Mouse (Mus musculus) cerebellum, postnatal 36 days (tissue): ENCODE data around the gene Prkg1.

Experiments
- DNase-seq, 2 experiments: peaks; one replicate each; pipeline ENCODE4 v3.0.0; 2021 to 2022; ENCODE audit warnings: mixed read lengths in 2 of 2

Gene Prkg1

DNA sequence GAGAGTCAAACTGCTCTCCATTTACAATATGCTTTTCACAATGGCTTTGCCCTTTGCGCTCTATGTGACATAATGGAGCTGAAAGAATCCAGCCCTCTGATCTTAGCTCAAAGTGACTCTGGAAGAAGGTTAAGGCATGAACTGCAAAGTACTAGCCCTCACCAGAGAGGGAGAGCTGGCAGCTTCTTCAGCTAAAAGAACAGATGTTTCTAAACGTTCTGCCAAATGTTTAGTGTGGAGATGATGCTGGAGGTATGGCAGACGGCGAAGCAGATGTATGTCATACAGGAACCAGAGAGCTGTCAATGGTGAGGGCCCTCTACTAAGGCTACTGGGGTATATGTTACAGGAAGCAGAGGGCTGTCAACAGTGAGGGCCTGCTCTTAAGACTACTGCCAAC lies 148.0 kb downstream of the Prkg1 start:
- no peak for DNase-seq

DNA sequence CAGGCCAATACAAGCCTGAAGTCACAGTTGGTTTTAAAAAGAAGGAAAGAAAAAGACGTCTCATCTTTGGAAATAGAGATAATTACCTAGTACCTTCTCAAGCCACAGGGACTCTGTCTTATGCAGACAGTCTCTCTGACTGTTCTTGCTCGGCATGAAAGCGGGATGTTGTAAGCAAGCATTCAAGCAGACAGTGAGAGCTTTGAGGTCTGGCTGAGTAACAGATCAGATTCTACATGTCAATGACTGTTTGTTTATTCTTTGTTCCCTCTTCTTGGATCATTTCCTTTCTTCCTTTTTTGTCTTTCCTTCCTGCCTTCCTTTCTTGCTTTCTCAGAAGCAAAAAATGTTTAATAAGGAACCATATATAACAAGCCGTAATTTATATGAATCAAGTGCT lies 148.7 kb downstream of the Prkg1 start:
- no peak for DNase-seq

DNA sequence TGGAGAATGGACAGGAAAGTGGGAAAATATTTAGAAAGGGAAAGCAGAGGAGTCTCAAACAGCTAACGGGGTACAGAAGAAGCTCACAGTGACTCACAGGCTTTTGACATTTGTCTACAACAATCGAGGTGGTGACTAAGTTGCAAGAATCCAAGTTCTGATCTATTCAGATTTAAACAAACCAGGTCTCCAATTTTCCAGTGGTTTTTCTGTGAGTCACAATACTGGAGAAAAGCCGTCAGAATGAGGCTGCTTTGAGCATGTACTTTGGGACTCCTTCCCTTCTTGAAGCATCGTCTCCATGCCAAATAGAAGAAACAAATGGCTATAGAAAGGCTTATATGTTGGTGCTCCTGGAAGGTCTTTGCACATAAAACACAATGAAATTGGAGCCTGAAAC lies 151.7 kb downstream of the Prkg1 start:
- no peak for DNase-seq

DNA sequence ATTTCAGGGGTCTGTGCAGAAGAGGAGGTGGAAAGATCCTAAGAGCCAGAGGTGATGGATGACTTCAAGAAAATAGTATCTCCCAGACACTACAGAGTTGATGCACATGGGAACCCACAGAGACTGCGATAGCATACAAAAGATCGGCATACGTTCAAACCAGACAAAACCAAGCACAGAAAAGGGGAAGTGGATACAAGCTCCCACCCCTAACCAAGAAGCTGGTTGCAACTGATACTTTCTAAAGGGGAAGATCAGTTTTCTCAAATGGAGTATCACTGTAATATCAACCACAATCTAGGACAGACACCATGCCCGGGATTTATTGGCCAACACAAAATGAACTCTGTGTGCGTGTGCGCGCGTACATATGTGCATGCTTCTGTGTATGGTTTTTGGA lies 162.3 kb downstream of the Prkg1 start:
- DNase-seq = no peak

DNA sequence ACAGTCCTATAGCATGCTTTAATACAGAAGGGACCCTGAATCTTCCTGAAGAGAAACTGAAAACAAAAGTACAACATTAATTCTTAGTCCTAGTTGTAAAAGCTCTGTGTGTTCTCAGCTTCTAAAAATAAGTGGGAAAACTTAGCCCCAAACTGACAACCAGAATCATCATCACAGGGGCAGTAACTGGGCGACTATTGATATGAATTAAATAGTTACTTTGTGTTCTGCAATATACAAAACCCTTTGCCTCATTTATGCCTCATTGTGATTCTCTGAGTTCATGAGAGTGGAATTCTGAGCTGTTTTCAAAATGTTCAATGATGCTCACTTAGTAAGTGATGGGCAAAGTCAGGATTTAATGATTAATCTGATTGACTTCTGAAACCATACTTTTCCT lies 170.8 kb downstream of the Prkg1 start:
- no peak for DNase-seq

DNA sequence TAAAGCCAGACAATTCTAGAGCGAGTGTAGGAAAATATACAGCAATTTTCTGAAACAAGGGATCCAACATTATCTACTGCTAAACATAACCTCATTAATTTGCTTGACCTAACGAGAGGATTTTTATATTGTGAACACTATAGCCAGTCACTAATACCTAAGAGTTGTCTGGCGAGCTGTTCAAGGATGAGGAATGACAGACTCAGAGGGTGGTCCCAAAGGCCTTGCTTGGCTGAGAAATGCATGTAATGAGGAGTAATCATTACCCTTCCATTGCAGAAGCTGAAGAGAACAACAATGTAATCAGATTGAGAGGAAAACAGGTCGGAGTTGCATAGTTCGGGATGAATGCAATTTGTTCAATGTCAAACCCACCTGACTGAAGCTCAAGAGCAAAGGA lies 174.1 kb downstream of the Prkg1 start:
- no peak for DNase-seq

DNA sequence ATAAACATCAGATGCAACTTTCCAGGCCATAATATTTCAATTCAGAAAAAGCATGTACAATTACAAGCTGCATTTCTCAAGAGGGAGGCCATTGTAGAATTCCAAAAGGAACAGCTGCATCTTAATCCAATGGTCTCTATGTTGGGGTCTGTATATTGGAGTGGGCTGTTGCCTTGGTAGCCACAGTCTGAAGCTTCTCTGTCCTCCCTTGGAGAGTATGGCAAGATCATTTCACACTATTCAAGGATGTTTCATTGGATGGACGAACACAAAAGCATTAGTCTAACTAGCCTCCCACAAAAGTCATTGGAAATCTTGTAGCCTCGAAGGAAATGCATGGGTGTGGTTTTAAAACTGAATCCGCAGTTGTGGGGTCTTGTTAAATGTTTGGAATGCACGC lies 187.7 kb downstream of the Prkg1 start:
- no peak for DNase-seq

DNA sequence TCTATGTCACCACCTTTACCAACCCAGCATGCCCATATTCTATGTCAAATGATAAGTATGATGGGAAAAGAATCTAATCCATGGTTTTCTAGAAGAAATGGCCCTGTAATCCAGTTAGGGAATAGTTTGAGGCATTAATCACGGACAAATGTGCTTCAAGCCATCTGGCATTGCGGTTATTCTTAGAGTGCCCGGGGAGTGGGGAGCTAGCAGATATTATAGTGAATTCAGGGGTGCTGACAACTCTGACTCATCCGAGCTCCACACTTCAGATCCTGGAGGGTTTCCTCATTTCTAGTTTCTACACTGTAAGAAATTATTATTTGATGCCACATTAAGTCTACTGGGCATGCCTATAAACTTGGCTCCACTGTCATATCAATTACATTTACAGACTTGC lies 200.5 kb downstream of the Prkg1 start:
- DNase-seq = no peak

DNA sequence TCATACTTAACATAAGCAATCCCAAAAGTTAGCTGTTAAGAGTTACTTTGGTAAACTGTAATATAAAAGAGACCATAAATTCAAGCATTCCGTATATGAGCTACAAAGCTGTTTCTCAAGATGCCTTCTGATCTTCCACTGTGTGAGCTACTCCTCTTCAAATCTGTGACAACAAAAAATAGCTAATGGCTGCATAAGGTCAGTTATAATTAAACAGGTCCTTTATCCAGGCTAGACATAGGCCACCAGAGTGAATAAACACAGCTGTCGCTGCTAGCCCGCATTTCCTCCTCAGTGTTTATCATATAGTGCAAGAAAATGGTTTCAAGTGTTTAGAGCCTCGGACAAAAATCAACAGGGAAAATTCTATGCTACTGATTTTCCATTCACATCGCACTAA lies 218.8 kb downstream of the Prkg1 start:
- no peak for DNase-seq

DNA sequence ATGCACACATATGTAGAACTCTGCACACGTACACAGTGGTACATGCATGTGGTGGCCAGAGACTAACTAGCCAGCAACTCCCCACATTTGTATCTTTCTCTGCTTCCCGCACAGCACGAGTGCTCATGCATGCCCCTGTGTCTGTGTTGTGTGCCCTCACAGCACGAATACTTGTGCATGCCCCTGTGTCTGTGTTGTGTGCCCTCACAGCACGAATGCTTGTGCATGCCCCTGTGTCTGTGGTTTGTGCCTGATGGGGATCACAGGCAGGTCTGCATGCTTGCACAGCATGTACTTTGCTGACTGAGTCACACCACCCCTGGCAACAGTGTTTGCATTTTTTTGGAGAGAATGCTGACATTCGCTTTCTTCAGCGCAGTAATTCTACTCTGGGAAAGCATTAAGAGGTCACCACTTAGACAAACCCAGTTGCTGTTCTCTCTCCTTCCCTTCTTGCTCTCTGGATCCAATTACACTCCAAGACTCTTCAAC lies 233.5 kb downstream of the Prkg1 start:
- DNase-seq = no peak

DNA sequence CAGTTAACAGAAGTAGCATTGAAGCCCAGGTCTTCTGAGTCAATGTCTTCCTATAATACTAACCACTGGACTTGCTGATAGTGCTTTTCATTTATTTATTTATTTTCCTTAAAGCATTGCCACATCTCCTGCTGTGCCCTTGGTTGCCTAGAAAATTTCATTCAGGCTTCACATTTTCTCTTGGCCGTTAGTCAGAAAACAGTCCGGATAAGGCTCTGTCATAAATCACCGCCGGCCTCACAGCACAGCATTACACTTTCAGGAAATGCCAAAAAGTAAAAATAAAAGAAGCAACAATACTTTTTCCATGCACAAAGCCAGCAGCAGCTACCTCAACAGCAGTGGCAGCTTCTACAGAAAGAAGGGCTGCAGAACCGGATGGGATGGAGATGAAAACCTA lies 234.2 kb downstream of the Prkg1 start:
- no peak for DNase-seq

DNA sequence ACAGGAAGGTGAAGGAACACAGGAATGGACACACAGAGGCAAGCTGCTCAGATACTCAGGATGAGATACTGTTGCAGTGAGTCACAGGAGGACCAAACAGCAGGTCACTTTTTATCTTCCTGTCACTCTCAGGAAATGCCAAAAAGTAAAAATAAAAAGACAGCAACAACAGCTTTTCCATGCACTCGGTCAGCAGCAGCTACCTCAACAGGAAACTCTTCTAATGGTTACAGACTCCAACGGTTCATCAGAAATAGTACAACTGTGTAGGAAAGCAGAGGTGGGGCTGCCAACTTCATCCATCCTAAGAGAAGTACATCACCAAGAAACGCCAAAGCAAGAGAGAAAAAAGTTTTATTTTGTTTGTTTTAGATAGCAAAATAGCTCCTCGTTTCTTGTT lies 234.9 kb downstream of the Prkg1 start:
- no peak for DNase-seq

DNA sequence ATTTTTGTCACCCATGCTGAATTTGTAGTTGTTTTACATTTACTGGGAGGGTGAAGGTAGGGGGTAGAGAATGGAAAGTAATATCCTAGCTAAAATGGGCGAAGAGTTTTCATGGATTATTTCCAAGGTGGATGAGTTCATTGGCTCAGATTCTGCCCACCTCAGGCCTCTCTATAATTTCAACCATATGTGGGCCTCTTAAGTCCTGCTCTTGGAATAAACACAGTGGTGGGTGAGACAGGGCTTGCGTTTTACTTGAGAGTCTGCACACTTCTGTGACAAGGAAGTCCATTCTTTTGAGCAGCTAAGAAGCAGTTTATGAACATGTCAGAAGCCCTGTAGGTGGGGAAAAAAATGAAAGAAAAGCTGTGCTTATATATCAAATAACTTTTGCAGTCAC lies 250.3 kb downstream of the Prkg1 start:
- no peak for DNase-seq

DNA sequence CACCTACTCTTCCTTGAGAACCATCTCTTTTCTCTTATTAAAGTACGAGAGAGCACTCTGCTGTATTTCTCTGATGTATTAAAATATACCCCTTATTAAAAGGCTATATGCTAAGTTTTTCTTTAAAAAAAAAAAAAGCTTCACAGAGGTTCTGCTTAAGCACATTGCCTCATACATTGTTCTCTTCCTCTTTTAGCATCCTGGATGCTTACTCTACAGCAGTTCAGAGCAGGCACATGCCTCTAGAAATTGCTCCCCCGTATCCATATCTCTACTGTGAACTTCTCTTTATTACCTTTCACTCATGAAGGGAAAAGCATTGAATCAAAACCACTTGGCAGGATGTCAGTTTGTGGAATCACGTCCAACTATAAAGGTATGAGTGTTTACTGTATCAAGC lies 257.0 kb downstream of the Prkg1 start:
- no peak for DNase-seq

DNA sequence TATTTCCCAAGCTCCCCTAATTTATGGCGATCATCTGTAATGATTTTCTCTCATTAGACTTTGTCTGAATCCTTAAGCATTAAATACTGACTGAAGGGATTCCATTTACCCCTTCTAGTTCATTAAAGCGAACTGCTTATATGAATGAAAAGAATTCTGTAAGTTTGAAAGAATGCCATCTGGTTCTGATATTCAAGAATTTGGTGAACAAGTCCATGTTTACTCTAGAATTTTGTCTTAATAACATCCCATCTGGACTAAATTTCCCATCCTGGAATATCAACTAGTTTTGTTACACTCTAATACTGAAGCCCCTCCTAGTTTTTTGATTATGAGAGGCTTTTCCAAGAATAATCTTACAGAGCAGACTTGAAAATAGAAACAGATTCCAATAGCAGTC lies 258.5 kb downstream of the Prkg1 start:
- no peak for DNase-seq

DNA sequence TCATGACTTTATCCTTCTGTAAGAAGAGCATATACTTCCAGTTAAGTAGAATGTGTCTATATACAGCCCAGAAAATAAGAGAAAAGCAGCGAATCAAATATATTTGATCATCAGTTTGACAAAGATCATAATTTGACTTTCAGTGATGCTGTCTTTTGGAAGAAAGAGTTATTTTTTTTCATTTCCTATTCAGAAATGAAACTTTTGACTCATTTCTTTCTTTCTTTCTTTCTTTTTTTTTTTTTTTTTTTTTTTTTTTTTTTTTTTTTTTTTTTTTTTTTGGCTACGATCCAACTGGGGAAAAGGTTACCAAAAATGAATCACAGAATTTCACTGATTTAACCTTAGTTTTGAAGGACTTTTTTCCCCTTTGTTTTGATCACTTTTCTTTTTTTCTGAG lies 259.8 kb downstream of the Prkg1 start:
- DNase-seq = no peak

DNA sequence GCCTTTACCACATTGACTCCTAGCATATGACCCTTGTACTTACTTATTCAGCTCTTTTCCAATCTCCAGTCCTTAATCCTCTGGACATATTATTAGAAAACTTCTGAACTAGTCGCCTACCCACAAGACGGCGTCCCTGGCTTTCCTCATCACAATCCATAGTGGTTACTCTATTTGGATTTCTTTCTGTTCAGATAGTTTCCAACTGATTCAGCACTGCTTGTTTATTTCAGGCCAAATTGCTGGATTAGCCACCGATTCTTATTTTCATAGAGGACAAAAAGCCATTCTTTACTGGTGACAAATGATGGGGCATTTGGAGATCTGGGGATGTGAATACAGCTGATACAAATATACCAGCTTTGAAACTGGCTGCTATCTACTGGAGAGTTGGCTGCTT lies 267.4 kb downstream of the Prkg1 start:
- DNase-seq = no peak

DNA sequence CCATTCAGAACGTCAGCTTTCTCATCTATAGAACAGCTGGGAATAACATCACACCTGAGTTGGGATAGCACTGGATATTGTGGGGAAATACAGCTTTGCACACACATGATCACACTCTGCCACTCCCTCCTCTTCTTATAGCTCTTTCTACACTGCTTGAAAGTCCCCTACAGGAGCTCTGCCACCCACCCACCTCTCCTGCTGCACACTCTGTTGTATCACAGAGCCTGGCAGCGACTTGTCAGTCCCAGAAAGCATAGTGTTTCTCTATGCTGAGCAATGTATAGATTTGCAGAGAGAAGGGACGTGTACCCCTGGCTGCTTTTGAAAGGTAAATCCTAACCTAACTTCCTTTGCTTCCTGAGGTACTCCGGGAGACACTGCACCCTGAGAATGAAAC lies 275.2 kb downstream of the Prkg1 start:
- DNase-seq = no peak

DNA sequence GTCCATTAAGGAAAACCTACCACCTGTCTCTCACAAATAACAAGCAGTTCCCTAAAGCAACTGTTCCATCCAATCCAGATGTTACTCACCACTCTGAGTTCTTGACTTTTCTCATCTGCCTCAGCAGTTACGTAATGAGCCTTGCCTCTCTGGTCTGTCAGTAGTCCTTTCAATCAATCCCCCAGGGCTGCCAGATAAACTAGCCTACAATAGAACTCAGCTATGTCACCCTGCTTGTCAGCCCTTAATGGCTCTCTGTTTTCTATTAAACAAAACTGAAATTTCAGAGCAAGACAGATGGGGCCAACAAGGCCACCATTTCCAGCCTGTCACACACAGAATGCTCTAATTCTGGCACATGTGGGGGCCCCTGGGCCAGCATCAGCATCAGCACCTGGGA lies 293.1 kb downstream of the Prkg1 start:
- no peak for DNase-seq

DNA sequence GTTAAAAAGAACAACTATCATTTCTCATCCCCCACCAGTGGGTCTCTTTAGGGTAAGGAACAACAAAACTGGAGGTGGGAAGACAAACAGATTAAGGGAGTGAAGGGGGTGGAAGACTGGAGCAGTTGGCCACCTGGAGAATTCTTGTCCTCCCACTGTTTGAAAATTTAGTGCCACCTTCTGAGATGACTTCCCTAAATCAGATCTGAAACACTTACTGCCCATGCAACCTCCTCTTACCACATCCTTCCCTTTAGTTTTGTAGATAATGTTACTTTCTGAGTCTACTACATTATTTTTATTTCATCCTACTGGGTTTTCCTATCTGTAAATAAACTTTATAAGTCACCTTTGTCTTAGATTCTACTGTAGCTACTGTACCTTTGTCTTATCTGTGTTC lies 304.6 kb downstream of the Prkg1 start:
- DNase-seq = no peak

DNA sequence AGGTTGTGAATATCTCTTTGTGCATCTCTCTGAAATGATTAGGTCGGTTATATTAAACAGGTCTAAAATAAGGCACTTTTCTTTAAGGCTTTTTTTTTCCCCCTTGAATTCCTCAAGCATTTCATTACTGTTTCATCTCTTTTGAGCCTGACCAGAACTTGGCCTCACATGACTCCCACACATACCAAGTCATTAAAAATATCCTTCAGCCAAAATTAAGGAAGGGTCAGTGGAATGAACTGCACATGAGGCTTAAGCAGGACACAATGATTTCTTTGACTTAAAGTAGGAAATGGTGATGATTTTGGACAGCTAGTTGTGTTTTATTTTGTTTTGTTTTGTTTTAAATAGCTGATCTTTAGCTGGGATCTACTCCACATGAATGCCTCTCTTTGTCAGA lies 320.7 kb downstream of the Prkg1 start:
- DNase-seq = no peak

DNA sequence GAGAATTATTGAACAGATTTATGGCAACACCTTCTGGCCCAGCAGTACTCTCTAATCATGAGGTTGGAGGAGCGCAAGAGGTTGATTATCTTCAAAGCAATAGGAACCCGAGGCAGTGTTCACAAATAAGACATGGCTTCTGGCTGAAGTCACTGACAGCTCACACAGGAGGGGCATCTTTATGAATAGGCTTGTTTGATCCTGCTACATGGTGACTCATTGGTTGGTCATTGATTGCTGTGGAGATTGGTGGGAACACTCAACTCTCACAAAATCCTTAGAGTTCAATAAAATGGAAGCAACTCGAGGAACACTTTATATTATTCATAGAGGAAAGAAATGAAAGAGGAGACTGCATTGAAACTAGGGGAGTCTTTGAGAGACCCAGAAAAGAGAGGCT lies 322.5 kb downstream of the Prkg1 start:
- no peak for DNase-seq

DNA sequence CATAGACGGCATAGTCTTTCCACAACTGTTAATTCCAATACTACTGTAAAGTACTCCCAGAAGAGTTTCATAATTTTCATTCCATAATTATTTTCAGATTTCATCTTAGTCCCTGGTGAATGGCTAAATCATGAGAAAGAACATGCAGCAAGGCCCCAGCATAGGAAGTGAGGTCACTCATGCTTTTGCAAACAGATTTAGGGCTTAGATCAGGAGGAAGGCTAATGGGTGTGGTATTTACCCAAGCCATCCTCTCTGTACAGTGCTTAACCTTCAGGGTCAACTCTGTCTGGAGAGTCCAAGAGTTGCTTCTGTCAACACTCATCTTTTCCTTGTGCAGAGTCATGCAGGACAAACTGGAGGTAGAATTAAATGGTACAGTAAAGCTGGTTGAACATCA lies 331.4 kb downstream of the Prkg1 start:
- DNase-seq = no peak

DNA sequence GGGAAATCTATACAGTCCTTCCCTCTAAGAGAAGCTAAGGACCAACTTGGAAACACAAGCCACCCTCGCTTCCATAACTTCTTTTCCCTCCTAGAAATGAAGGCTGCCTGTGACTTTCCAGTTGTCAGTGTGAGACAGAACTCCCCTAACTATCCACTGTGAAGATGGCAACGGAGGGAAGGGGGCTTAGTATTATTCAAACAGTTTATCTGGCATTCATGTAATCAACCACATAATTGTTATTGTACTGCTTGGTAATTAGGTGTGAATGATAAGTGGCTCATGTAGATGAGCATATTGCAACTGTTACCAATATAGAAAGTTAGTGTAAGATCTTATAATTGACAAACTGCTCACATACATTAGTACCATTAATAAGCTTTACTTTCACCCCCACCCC lies 333.4 kb downstream of the Prkg1 start:
- DNase-seq = no peak

DNA sequence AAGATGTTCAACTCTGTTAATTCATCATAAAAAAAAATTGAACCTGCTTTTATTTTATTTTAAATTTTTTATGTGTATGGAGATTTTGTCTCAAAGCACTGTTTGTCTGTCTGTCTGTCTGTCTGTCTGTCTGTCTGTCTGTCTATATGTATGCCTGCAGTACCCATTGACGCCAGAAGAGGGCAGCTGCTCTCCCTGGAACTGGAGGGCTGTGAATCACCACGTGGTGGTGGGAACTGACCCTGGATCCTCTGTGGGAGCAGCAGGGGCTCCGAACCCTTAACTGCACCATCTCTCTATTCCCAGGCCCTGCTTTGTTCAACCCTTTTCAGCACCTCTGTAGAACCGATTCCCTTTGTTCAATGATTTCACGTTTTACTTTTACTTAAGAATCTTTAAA lies 338.7 kb downstream of the Prkg1 start:
- no peak for DNase-seq

DNA sequence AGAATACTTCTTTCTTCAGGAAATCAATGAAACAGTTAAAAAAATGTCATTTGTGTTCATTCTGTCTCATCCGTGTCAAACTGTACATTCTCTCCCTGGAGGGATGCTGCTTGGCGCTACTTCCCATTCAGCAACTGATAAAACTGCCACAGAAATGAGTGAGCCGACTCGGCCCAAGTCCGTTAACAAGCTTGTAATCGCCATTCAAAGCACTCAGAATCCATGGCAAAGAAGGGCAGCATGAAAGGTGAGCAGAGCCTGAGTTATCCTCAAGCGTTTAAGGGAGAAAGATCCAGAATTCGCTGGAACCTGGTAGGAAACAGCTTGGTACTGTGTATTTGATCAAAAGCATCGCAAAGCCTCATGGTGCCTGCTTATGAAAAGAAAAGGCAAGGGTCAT lies 339.6 kb downstream of the Prkg1 start:
- no peak for DNase-seq
